Mouse (Mus musculus) frontal cortex, adult 2 months (tissue): Measurements from ENCODE around the gene Dcst1. TPM values are rescaled to one million over a fixed set of nuclear protein-coding genes. Genes with fewer than 3 reads are reported as not detected.

ENCODE experiments used
- DNase-seq, 2 experiments: peaks; one replicate each; pipeline ENCODE4 v3.0.0; 2022; ENCODE audit warnings: low spot score in 1 of 2; ENCODE audit errors: extremely low spot score in 1 of 2
- polyA plus RNA-seq: library from polyadenylated mRNA; depleted of rRNA; stranded (reverse); fragments of >200 nt; gene quantifications from 2 replicates; pipeline ENCODE4 v1.2.3, GENCODE M21; 2012

Gene Dcst1
- polyA plus RNA-seq, 1 experiment: 0.08 TPM

GRCm38 (mm10) chr3:89388901-89389740 lies 24.1 kb upstream of the Dcst1 start:
- DNase-seq: peak in 1 of 2 experiments; percentile 58

- no peak for DNase-seq
Measured at GRCm38 (mm10) chr3:89388134-89388881, 23.3 kb upstream of the Dcst1 start.

DNA sequence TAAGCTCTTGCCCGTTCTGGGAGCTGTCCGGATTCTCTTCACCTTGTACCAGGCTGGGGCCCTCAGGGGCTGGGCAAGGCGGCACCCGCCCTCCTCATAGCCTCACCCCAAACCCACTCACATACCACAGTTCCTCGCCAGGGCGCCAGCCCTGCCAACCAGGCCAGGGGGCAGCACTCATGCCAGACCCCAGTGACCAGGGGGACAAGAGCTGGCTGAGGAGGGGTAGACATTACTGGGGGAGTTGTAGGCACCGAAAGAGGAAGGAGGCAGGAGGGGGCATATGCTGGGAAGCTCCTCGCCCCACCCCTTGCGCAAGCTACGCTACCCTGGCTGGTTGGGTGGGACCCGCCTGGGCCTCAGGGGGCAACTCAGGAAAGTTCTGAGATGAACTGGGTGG lies 22.6 kb upstream of the Dcst1 start:
- no peak for DNase-seq

GRCm38 (mm10) chr3:89386438-89387420 lies 21.7 kb upstream of the Dcst1 start:
- DNase-seq: no peak

GRCm38 (mm10) chr3:89385451-89385850 lies 20.4 kb upstream of the Dcst1 start:
- no peak for DNase-seq

DNA sequence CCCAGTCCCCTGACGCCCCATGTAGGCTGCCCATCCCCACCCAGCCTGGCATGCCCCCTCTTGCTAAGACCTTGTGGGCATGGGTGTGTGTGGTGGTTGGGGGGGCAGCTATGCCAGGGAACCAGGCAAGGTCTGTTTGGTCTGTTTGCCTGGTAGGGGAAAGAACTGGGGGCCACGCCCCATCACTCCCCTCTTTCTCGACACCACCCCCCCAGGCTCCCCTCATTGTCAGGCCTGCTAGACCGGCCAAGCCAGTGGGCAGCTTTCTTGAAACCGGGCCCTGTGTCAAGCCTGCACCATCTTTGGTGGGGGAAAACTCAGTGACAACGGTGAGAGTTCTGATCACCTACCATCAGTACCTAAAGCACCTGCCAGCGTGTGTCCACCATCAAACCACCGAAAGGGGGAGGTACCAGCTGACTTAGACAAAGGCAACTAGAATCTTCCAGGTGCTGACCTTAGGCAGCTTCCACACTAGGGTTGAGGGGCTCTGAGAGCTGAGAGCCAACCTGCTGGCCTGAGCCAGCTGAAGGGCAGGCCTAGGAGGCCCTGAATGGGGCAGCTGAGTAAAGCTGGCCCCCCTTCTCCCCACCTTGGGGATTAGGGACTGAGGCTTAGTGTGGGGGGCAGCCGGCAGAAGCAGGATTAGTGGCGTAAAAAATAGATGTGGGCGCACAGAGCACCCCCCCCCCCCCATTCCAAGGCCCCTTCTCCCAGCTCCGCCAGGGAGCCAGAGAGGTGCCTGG lies 19.5 kb upstream of the Dcst1 start:
- DNase-seq: no peak

DNA sequence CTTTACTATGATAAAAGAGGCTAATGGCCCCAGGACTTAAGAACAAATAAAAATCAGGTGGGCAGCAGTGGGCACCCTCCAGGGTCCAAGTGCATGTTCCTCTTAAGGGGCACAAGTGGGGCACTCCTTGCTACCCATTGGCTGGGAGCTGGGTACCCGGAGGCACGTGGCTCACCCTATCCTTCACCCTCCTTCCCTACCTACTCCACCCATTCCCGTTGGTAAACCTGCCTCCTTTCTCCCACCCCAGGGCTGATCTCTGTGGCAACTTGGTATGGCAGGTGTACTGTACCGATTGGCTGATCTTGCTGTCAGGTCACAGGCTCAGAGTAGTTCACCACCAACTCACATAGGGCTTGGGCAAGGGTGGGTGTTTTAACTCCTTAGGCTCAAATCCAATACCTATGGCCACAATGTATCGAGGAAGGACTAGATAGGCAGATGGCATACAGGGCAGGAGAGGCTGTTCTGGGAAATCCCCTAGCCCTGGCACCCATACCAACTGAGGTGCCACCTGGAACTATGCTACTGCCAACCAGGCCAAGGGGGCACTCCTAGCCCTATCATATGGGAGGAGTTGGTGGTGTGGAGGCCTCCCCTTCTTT lies 18.7 kb upstream of the Dcst1 start:
- DNase-seq: no peak

GRCm38 (mm10) chr3:89382950-89383349 lies 17.9 kb upstream of the Dcst1 start:
- DNase-seq: no peak

DNA sequence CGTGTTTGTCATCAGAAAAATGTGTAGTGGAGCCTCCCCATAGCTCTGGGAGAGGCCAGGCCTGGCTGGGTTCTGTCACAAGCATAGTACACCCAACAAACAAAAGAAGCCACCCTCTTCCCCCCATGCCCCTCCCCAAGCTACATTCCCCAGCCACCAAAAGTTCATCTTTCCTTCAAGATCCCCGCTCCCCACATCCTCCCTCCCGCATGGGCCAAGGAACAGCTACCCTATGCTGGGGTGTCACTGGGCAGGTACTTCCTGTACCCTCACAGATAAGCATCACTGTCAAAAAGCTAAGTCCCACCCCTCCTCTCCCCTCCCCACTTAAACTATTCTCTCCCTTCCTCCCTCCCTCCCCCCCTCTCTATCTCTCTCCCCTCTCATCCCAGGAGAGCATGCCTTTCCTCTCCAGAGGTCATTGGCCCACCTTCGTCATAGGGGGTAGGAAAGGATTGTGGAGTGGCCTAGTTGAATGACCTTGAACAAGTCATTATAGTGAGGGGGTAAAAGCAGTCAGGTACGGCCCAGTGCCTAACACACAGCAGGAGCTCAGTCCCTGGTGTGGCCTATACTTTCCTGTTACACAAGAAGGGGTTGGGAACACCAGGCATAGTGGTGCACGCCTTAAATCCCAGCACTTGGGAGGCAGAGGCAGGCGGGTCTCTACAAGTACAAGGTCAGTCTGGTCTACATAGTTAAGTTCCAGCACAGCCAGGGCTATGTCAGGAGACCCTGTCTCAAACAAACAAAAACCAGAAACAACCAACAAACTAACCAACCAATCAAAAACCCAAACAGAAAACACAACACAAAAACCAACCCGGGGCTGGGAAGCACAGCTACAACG lies 17.2 kb upstream of the Dcst1 start:
- no peak for DNase-seq

DNA sequence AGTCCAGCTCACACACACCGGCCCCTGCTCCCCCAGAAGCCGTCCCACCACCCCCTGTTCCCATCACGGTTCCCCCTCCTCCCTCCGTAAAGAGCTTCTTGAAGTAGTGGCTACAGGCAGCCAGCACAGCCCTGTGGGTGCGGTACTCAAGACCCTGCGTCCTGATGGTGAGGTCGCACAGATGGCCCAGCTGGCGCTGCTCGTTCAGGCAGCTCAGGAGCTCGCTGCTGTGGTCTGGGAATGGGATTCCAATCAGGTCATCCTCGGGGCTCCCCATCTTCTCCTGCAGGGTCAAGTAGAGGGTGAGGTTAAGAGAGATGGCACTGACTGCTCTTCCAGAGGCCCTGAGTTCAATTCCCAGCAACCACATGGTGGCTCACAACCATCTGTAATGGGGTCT lies 16.2 kb upstream of the Dcst1 start:
- no peak for DNase-seq

- no peak for DNase-seq
Measured at GRCm38 (mm10) chr3:89380711-89381110, 15.7 kb upstream of the Dcst1 start.

DNA sequence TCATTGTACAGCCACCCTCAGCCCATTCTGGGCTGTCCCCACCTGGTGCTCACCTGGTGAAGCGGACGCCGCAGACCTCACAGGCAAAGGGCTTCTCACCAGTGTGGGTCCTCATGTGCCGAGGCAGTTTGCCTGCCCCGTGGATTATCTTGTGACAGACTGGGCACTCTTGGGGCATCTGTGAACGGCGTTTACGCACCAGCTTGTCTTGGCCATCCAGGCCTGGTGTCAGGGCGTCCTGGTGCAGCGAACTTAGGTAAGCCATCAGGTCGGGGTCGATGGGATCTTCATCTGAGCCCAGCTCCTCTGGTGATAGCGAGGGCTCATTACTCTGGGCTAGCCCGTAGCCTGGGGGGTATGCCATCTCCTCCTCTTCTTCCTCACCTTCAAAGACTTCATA lies 15.2 kb upstream of the Dcst1 start:
- DNase-seq: no peak

DNA sequence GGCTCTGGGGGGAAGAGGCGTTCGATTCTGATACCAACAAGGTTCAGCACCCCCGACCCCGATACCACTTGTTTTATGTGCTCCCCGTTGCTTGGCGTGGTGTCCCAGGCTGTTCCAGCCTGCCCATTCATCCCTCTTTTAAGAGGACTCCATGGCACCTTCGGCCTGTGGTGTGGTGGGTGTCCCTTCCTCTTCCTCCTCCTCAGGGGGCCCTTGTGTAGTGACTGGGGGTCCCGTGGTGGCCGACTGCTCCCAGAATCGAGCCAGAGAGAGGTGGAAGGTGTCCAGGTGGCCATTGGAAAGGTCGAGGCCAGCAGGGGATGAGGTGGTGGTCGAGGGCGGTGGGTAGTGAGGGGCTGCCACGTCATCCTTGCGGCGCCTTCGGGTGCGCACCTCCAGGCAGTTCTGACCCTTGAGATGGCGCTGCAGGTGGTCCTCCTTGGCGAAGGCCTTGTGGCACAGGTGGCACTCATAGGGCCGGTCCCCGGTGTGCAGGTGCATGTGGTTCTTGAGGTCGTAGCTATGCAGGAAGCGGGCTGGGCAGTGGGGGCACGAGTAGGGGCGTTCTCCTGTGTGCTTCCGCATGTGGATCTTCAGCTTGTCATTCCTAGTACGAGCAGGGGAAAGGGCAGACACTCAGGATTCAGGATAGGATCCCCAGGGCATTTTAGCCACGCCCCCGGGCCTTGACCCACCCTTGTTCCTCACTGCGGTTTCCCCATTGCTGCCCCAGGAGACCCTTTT lies 14.5 kb upstream of the Dcst1 start:
- no peak for DNase-seq

- DNase-seq: peak in 1 of 2 experiments; percentile 77
Measured at GRCm38 (mm10) chr3:89378394-89379067, 13.5 kb upstream of the Dcst1 start.

DNA sequence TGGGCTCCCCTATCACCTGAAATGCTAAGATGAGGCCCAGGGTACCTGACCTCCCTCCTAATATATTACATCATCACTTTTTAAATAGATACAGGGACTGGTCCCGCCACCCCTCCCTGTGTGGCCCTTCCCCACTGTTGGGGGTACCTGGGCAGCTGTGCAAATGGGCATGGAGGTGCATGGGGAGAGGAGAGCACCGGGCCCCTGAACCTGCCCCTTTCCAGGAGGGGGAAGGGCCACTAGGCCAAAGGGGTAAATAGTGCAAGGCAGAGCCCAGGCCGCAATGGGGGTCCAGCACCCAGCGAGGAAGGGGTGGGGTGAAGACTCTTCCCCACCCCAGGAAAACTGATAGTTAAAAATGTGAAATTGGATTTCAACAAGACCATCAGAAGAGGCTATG lies 12.8 kb upstream of the Dcst1 start:
- no peak for DNase-seq

- DNase-seq: no peak
Measured at GRCm38 (mm10) chr3:89373581-89374231, 8.7 kb upstream of the Dcst1 start.

- no peak for DNase-seq
Measured at GRCm38 (mm10) chr3:89367338-89367737, 2.3 kb upstream of the Dcst1 start.
